Mouse (Mus musculus) forebrain, embryonic 14.5 days (tissue): ENCODE results near the gene Zfp14. TPM values are rescaled to one million over a fixed set of nuclear protein-coding genes. Genes with fewer than 3 reads are reported as not detected.

Experiments used
- ATAC-seq: fragments of 200-750 bp; cut with Nextera tagmentation; 2 replicates; pipeline ENCODE4 v1.8.0; 2017; ENCODE audit warnings: mild to moderate bottlenecking, moderate library complexity
- DNase-seq: peaks from one replicate; pipeline ENCODE4 v3.0.0-alpha.2; 2015; ENCODE audit warnings: low spot score
- H3K27ac ChIP-seq: fragments of 300-500 bp; sonication (generic); 2 replicates; pipeline ENCODE4 v1.5.1; 2014; ENCODE audit warnings: low read depth, mild to moderate bottlenecking, control low read depth, low read length, moderate library complexity
- H3K27me3 ChIP-seq: fragments of 300-500 bp; sonication (generic); replicated peaks from 2 replicates; pipeline ENCODE4 v1.6.1; 2014; ENCODE audit warnings: low read length, control low read depth, mixed read lengths; ENCODE audit not compliant: control insufficient read depth, insufficient read depth
- H3K36me3 ChIP-seq: fragments of 300-500 bp; sonication (generic); 2 replicates; pipeline ENCODE4 v1.6.1; 2014; ENCODE audit warnings: low read length, control low read depth; ENCODE audit not compliant: control insufficient read depth, insufficient read depth
- H3K4me1 ChIP-seq: fragments of 300-500 bp; sonication (generic); 2 replicates; pipeline ENCODE4 v1.6.1; 2014; ENCODE audit warnings: antibody characterized with exemption, low read length, control low read depth; ENCODE audit not compliant: control insufficient read depth, insufficient read depth
- H3K4me2 ChIP-seq: fragments of 300-500 bp; sonication (generic); 2 replicates; pipeline ENCODE4 v1.6.1; 2014; ENCODE audit warnings: mild to moderate bottlenecking, control low read depth, low read length
- H3K4me3 ChIP-seq: fragments of 300-500 bp; sonication (generic); 2 replicates; pipeline ENCODE4 v1.5.1; 2014; ENCODE audit warnings: low read depth, low read length, control low read depth
- H3K9ac ChIP-seq: fragments of 300-500 bp; sonication (generic); 2 replicates; pipeline ENCODE4 v1.6.1; 2014; ENCODE audit warnings: mild to moderate bottlenecking, low read length, control low read depth, moderate library complexity
- H3K9me3 ChIP-seq: fragments of 300-500 bp; sonication (generic); replicated peaks from 2 replicates; pipeline ENCODE4 v1.6.1; 2016; ENCODE audit warnings: low read length, control low read depth, mixed read lengths; ENCODE audit not compliant: control insufficient read depth
- WGBS: fragments of 180-500 bp; shearing (Covaris S2); extraction: QIAGEN DNeasy Blood & Tissue Kit; methylation state at CpG from one replicate; pipeline ENCODE4 v1.1.7; 2014; 5-methylcytosine and 5-hydroxymethylcytosine counted together
- polyA plus RNA-seq: library from polyadenylated mRNA; unstranded; fragments of >200 nt; fragmentation: Nextera tagmentation; extraction: Ambion mirVana; gene quantifications from 2 replicates; pipeline ENCODE4 v1.2.1, GENCODE M21; 2014

Gene Zfp14
- polyA plus RNA-seq: 14.3 and 17.1 TPM in 2 replicates

DNA sequence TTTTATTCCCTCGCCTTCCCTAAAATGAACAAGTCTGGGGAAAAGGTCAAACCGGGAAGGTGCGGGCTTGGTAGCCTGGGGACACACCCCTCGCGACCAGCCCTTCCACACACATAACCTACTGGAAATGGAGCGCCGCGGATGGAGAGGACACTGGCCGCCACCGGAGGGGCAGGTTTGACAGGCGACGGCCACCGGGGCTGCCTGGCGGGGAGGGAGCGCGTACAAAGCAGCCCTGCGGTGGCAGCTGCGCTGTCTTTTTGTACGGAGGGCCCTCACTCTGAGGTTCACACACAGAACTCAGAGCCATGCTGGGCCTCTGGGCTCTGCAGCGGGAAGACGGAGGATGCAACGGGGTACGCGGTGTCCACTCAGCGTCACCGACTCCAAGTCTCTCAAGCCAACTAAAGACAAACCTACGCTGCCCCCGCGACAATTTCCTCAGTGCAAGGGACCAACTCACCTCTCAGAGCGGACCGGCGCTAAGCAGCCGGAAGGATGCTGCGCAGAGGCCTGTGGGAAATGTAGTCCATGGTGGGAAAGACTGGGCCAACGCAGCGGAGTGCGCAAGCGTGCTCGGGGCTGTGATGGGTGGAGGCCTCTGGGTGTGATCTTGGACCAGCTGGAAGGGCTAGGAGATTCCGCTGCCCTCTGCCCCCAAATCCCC is at the start of gene Zfp14:
TSS of gene Zfp14 (minus strand) at position 499 of the 667 bp plus-strand sequence.
- under 1% methylated on average over 40 of the region's 40 CpGs for WGBS
- H3K27me3 ChIP-seq: no peaks in the 10 kb centered on the region
- DNase-seq: peak; percentile 96

DNA sequence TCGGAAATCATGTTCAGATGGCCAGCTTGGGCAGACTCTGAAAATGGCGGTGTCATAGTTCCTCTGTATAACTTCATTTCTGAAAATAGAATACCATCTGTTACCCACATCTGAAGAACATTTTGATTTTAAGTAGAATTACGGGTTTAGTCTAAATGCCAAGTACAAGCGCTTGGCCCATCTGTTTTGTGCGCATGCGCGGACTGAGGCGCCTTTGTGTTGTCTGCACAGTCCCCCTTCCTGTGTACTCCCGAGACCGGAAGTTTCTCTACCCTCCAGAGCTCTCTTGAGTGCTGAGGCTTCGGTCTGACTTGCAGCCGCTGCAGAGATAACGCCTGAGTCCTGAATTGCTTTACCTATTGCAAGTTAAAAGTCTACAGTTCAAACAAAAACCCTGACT is 48.1 kb upstream of the Zfp14 start:
- Histone ChIP-seq H3K9me3 (peaks cover 8% of the 10 kb centered on the region; the same call in 1 of the 2 replicates), H3K36me3 (peaks cover 45% of the 10 kb centered on the region), H3K4me2 (no peak overlapping the region), H3K4me1 (peaks cover 6% of the 10 kb centered on the region), H3K27ac (peak overlapping the region; percentile 41; the same call in 1 of the 2 replicates), H3K9ac (no peak overlapping the region), H3K4me3 (no peak overlapping the region), H3K27me3 (no peaks in the 10 kb centered on the region)
- ATAC-seq (no peak), DNase-seq (peak; percentile 74)
- WGBS: 87% methylated on average over 13 of the region's 13 CpGs

More for the DNA sequence above, at the start of gene Zfp14:
- Histone ChIP-seq H3K9ac (peak within 1 kb of the TSS; percentile 90), H3K4me2 (peak within 1 kb of the TSS; percentile 76), H3K4me1 (peaks cover 7% of the 10 kb centered on the region), H3K36me3 (peaks cover 13% of the 10 kb centered on the region), H3K4me3 (peak within 1 kb of the TSS; percentile 73), H3K9me3 (no peaks in the 10 kb centered on the region), H3K27ac (peak within 1 kb of the TSS; percentile 89)
- peak; percentile 100 for ATAC-seq

DNA sequence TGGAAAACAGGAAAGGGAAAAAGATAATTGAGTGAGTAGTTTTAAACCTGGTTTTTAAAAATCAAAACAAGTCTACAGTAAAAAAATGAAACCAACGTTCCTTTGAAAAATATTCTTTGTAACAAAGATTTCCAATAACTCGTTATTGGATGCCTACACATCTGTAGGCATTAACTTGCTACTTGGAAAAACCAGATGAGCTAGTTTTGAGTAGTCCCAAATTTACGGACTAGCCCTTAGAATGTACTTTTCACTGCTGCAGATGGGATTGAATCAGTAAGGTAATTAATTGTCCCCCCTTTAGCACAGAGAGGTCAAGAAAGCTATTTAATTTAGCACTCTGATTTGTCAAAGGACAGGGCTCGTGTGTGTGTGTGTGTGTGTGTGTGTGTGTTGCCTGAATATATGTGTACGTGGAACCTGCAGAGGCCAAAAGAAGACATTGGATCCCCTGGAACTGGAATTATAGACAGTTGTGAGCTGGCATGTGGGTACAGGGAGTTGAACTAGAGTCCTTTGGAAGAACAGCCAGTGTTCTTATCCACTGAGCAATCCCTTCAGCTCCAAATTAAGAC is 44.5 kb upstream of the Zfp14 start:
- WGBS: 2% methylated on average over 5 of the region's 5 CpGs
- Histone ChIP-seq H3K9ac (peak overlapping the region; percentile 88), H3K9me3 (no peaks in the 10 kb centered on the region), H3K27me3 (no peaks in the 10 kb centered on the region), H3K4me1 (peaks cover 8% of the 10 kb centered on the region), H3K27ac (peak overlapping the region; percentile 99; the same call in 1 of the 2 replicates), H3K36me3 (peaks cover 15% of the 10 kb centered on the region), H3K4me2 (peak overlapping the region; percentile 71), H3K4me3 (peak overlapping the region; percentile 63)
- DNase-seq (peak; percentile 22), ATAC-seq (no peak)

DNA sequence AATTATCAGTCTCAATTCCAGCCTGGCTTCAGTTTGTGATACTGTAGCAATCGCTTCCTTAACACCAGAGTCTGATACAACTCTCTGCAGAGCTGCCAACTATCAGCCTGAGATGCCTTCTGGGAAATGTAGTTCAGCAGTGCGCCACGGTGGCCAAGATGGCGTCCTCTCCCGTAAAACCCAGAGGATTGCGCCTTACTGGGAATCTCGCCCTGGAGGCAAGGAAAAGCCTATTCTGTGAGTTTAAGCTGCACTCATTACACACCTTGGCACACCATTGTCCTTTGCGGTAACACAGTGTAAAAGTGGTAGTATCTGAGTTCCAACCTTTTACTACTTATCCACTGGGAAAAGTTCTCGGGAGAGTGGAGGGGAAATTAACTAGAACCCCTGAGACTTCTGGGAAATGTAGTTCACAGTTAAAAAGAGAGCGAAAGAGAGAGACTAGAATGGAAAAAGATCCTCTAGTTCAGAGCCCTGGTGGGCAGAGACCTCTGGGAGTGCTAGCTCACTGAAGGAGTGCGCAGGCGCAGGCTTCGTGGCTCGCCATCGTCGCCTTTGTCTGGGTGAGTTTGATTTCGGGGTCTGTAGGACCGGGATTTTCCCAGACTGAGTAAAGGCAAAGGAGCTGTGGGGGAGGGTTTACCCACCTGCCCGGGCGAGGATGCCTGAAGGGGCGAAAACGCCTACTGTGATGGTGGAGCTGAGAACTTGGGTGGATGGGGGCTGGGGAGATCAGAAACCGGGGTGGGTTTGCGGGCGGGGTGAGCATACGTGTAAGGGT is 43.7 kb upstream of the Zfp14 start, which contains the start of gene Zfp260:
TSS of gene Zfp260 (plus strand) at position 132 of the 784 bp plus-strand sequence.
- peak within 1 kb of the TSS; percentile 99 for H3K27ac ChIP-seq
- no peaks in the 10 kb centered on the region for H3K27me3 ChIP-seq
- H3K4me3 ChIP-seq: peak within 1 kb of the TSS; percentile 63
- peak within 1 kb of the TSS; percentile 88 for H3K9ac ChIP-seq
- under 1% methylated on average over 26 of the region's 26 CpGs for WGBS
- peak within 1 kb of the TSS; percentile 71 for H3K4me2 ChIP-seq
- peaks cover 8% of the 10 kb centered on the region for H3K36me3 ChIP-seq
- H3K9me3 ChIP-seq: no peaks in the 10 kb centered on the region
- ATAC-seq: peak; percentile 81
- DNase-seq: peak; percentile 99
- H3K4me1 ChIP-seq: peaks cover 8% of the 10 kb centered on the region

DNA sequence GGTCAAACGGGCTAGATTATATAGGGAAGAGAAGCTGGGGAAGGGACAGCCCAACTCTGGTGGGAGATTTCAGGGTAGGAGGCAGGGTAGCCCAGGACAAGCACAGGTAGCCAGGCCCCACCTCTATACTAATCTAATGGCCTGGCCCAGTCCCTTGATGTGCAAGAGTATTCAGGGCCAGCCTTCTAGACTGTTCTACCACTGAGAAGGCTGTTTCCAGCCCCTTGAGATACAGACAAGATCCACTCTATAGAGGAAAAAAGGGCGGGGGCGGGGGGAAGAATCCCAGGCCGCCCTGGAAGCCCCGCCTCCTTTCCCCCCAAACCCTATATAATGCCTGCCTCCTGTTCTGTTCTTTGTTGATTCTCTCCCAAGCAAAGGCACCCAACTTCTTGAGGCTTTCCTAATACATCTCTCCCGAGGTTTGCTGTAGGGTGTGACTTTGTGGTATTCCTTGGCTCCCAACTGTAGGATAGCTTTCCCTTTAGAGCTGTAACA is 42.8 kb upstream of the Zfp14 start:
- H3K36me3 ChIP-seq: no peaks in the 10 kb centered on the region
- peaks cover 14% of the 10 kb centered on the region for H3K4me1 ChIP-seq
- H3K4me3 ChIP-seq: peak overlapping the region; percentile 63; the same call in 1 of the 2 replicates
- H3K4me2 ChIP-seq: peak overlapping the region; percentile 71
- 78% methylated on average over 6 of the region's 6 CpGs for WGBS
- no peaks in the 10 kb centered on the region for H3K27me3 ChIP-seq
- ATAC-seq (no peak), DNase-seq (no peak)
- peak overlapping the region; percentile 37; the same call in 1 of the 2 replicates for H3K9ac ChIP-seq
- H3K27ac ChIP-seq: no peak overlapping the region
- no peaks in the 10 kb centered on the region for H3K9me3 ChIP-seq

DNA sequence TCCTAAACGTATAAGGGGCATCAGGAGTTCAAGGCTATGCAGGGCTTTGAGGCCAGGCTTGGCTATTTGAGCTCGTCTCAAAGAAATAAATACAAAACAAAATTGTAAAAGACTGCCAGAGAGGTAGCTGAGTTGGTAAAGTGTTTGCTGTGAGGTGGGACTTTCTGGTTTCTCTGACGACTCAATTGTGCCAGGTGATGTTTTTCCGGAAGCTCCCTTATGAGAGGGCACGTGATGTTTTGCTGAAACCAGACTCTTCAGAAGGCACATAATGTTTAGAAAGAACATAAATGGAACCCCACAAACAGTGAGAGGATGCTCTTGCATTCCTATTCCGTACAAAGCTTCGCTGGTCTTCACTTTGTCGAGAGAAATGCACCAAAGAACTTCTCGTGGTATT is 41.5 kb upstream of the Zfp14 start:
- Histone ChIP-seq H3K9ac (no peak overlapping the region), H3K27ac (no peak overlapping the region), H3K9me3 (no peaks in the 10 kb centered on the region), H3K4me1 (peaks cover 26% of the 10 kb centered on the region), H3K36me3 (no peaks in the 10 kb centered on the region), H3K4me2 (no peak overlapping the region), H3K4me3 (no peak overlapping the region), H3K27me3 (no peaks in the 10 kb centered on the region)
- ATAC-seq (no peak), DNase-seq (no peak)
- WGBS: 86% methylated on average over 9 of the region's 9 CpGs

DNA sequence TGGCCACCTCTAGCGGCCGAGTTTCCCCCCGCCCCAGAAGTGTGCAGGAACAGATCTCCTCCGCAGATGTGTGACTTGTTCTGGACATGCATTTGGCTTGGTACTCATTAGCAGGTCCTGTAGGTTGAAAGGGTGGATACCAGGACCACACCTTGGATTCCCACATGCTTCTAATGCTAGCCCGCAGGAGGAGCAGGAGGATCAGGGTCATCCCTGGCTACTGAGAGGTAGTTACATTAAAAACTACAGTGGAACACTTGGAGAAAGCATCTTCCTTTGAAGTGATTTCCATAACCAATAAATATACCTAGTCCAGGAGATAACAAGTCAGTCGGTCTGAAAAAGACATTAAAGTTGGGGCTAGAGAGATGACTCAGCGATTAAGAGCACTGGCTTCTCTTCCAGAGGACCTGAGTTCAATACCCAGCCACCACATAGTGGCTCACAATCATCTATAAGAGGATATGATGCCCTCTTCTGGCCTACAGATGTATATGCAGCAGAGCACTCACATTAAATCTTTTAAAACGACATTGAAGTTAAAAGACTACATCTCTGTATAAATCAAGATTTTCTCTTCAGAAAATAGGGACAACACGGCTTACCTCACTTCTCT is 39.9 kb upstream of the Zfp14 start:
- peak overlapping the region; percentile 87; the same call in 1 of the 2 replicates for H3K27ac ChIP-seq
- H3K4me3 ChIP-seq: peak overlapping the region; percentile 64
- WGBS: 13% methylated on average over 9 of the region's 9 CpGs
- peak overlapping the region; percentile 52 for H3K4me2 ChIP-seq
- no peaks in the 10 kb centered on the region for H3K9me3 ChIP-seq
- DNase-seq (peak; percentile 72), ATAC-seq (no peak)
- peak overlapping the region; percentile 79; the same call in 1 of the 2 replicates for H3K9ac ChIP-seq
- peaks cover 24% of the 10 kb centered on the region for H3K4me1 ChIP-seq
- no peaks in the 10 kb centered on the region for H3K27me3 ChIP-seq
- peaks cover 8% of the 10 kb centered on the region for H3K36me3 ChIP-seq
